Mouse (Mus musculus) heart, embryonic 16.5 days (tissue): ENCODE results near the gene Mef2a. TPM values are rescaled to one million over a fixed set of nuclear protein-coding genes. Genes with fewer than 3 reads are reported as not detected.

Experiments used
- ATAC-seq: fragments of 200-750 bp; cut with Nextera tagmentation; replicated peaks from 2 replicates; pipeline ENCODE4 v1.8.0; 2017; ENCODE audit warnings: moderate number of reproducible peaks; ENCODE audit not compliant: insufficient read depth, low FRiP score; ENCODE audit errors: extremely low read depth
- H3K27ac ChIP-seq: fragments of 300-500 bp; sonication (generic); 2 replicates; pipeline ENCODE4 v1.5.1; 2014; ENCODE audit warnings: mild to moderate bottlenecking, low read length, control low read depth, moderate library complexity
- H3K27me3 ChIP-seq: fragments of 300-500 bp; sonication (generic); 2 replicates; pipeline ENCODE4 v1.6.1; 2014; ENCODE audit warnings: low read length, mixed read lengths; ENCODE audit not compliant: control insufficient read depth, insufficient read depth
- H3K36me3 ChIP-seq: fragments of 300-500 bp; sonication (generic); 2 replicates; pipeline ENCODE4 v1.6.1; 2014; ENCODE audit not compliant: control insufficient read depth, insufficient read depth
- H3K4me1 ChIP-seq: fragments of 300-500 bp; sonication (generic); 2 replicates; pipeline ENCODE4 v1.6.1; 2014; ENCODE audit warnings: low read length, mixed read lengths; ENCODE audit not compliant: control insufficient read depth, insufficient read depth
- H3K4me2 ChIP-seq: fragments of 300-500 bp; sonication (generic); 2 replicates; pipeline ENCODE4 v1.6.1; 2014; ENCODE audit warnings: low read depth, mild to moderate bottlenecking, control low read depth, low read length
- H3K4me3 ChIP-seq: fragments of 300-500 bp; sonication (generic); 2 replicates; pipeline ENCODE4 v1.5.1; 2014; ENCODE audit warnings: mild to moderate bottlenecking, control low read depth, low read length
- H3K9ac ChIP-seq: fragments of 300-500 bp; sonication (generic); 2 replicates; pipeline ENCODE4 v1.6.1; 2014; ENCODE audit warnings: low read length, control low read depth
- H3K9me3 ChIP-seq: fragments of 300-500 bp; sonication (generic); replicated peaks from 2 replicates; pipeline ENCODE4 v1.6.1; 2016; ENCODE audit warnings: low read length; ENCODE audit not compliant: control insufficient read depth
- WGBS: fragments of 180-500 bp; shearing (Covaris S2); extraction: QIAGEN DNeasy Blood & Tissue Kit; methylation state at CpG from one replicate; pipeline ENCODE4 v1.1.7; 2014; 5-methylcytosine and 5-hydroxymethylcytosine counted together
- polyA plus RNA-seq: library from polyadenylated mRNA; unstranded; fragments of >200 nt; fragmentation: Nextera tagmentation; extraction: Ambion mirVana; gene quantifications from 2 replicates; pipeline ENCODE4 v1.2.1, GENCODE M21; 2015

Mef2a gene
- polyA plus RNA-seq, 1 experiment from 2014 or later: 119 TPM

DNA sequence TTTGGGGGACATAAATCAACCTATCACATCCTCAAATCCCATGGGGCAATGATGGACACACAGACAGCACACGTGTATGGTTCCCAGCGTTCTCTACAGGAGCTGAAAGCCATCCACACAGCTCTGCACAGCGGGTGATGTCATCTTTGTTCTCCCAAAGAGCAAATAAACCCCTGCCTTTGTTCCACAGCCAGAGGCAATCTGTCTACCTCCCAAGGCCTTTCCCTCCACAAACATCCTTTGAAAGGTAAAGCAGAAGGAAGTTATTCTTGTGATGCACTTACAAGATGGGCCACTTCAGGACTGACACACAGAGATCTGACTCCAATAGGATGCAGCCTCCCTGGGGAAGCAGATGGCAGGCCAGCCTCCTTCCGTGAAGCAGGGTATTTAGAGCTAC is 160.7 kb downstream of the Mef2a start:
- no peaks in the 10 kb centered on the region for H3K9me3 ChIP-seq
- no peak for ATAC-seq
- peaks cover 3% of the 10 kb centered on the region; the same call in 1 of the 2 replicates for H3K4me1 ChIP-seq
- H3K36me3 ChIP-seq: no peaks in the 10 kb centered on the region
- no peak overlapping the region for H3K27ac ChIP-seq
- H3K4me2 ChIP-seq: no peak overlapping the region
- no peaks in the 10 kb centered on the region for H3K27me3 ChIP-seq
- H3K4me3 ChIP-seq: no peak overlapping the region
- WGBS: 72% methylated on average over 4 of the region's 4 CpGs
- H3K9ac ChIP-seq: no peak overlapping the region

DNA sequence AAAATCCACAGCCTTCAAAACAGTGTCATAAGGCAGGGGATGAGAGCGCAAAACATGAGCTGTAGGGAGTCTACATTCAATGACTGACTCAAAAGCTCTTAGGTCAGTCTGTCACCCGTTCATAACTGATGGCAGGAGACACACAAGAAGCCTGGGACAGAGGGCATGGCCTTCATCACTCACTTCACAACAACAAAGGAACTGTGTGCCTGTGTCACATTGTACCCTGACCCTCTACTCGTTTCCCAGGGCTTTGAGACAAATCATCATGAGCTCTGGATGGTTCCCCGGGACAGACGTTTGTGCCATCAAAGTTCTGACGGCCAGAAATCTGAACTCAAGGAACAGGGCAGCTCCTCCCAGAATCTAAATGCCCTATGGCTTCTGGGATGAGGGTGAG is 161.3 kb downstream of the Mef2a start:
- no peak overlapping the region for H3K4me2 ChIP-seq
- no peak overlapping the region for H3K27ac ChIP-seq
- H3K9ac ChIP-seq: no peak overlapping the region
- no peaks in the 10 kb centered on the region for H3K9me3 ChIP-seq
- H3K27me3 ChIP-seq: no peaks in the 10 kb centered on the region
- no peaks in the 10 kb centered on the region for H3K36me3 ChIP-seq
- H3K4me1 ChIP-seq: no peaks in the 10 kb centered on the region; the same call in 1 of the 2 replicates
- no peak for ATAC-seq
- H3K4me3 ChIP-seq: no peak overlapping the region
- WGBS: 61% methylated on average over 6 of the region's 6 CpGs

DNA sequence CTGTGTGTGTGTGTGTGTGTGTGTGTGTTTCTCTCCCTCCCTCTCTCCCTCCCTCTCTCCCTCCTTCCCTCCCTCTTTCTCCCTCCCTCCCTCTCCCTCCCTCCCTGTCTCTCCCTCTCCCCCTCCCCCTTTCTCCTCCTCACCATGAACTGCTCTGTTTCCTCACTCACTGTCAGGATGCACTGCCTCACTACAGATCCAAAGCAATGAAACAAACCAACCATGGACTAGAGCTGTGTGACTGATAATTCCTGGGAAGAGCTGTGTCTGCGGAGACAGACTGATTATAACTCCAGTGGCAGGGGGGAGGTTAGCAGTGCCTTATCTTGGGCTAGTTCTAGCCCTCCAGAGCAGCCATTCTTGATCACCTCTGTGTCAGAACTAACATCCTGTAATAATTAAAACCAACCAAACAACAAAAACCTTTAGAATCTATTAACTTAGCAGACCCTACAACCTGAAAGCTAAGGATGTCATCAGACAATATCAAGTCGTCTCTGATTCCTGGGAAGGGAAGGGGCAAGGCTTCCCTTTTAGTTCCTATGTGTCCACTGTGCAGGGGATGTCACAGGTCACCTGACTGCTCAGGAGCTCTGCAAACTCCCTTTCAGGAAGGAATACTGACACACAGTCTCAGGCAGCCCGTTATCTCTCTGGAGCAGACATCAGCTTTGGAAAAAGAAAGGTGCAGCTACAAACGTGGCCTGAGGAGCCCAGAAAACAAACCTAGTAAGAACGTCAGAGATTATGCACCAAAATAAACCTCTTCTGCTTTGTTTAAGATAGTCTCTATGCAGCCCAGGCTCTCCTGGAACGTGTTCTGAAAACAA is 162.4 kb downstream of the Mef2a start:
- H3K27me3 ChIP-seq: no peaks in the 10 kb centered on the region
- no peak overlapping the region for H3K4me2 ChIP-seq
- H3K4me3 ChIP-seq: no peak overlapping the region
- ATAC-seq: no peak
- no peaks in the 10 kb centered on the region; the same call in 1 of the 2 replicates for H3K4me1 ChIP-seq
- 35% methylated on average over 6 of the region's 6 CpGs for WGBS
- H3K27ac ChIP-seq: no peak overlapping the region
- H3K9me3 ChIP-seq: no peaks in the 10 kb centered on the region
- H3K9ac ChIP-seq: no peak overlapping the region
- H3K36me3 ChIP-seq: no peaks in the 10 kb centered on the region

DNA sequence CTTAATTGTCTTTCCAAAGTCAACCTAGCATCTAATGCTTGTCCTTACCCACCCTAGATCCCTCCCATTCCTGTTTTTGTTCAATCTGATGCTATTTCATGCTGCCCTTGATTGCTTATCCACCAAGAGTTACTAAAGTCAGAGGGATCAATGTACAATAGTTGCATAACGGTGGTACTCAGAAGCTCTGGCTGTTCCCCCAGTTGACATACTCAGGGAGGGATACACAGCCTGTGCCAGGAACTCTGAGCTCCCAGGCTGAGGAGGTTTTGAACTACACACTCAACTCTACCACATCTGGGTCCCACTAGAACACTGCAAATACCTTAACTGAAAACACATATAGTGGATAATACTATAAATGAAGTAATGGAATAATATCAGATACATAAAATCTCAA is 164.3 kb downstream of the Mef2a start:
- Histone ChIP-seq H3K27me3 (no peaks in the 10 kb centered on the region), H3K4me1 (no peaks in the 10 kb centered on the region; the same call in 1 of the 2 replicates), H3K27ac (no peak overlapping the region), H3K36me3 (no peaks in the 10 kb centered on the region), H3K9ac (no peak overlapping the region), H3K9me3 (no peaks in the 10 kb centered on the region), H3K4me3 (no peak overlapping the region), H3K4me2 (no peak overlapping the region)
- no peak for ATAC-seq
- WGBS: 90% methylated on average over 1 of the region's 1 CpGs

DNA sequence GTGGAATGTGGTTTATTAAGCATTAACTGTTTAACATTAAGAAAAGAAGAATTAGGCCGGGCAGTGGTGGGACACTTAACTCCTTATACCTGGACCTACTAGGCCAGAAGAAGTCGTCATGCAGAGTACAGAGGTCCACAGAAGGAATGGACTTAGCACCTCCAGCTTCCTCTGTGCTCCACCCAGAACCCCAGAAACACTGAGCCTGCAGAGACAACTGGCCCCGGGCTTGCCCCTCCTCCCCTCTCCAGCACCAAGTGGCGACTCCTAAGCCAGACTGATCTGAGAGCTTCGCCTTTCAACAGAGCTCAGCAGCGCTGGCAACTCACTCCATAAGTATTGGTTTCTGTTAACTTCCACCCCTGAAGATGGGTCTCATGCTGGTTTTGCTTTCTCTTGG is 165.0 kb downstream of the Mef2a start:
- Histone ChIP-seq H3K36me3 (no peaks in the 10 kb centered on the region), H3K4me2 (no peak overlapping the region)
- 45% methylated on average over 6 of the region's 6 CpGs for WGBS

DNA sequence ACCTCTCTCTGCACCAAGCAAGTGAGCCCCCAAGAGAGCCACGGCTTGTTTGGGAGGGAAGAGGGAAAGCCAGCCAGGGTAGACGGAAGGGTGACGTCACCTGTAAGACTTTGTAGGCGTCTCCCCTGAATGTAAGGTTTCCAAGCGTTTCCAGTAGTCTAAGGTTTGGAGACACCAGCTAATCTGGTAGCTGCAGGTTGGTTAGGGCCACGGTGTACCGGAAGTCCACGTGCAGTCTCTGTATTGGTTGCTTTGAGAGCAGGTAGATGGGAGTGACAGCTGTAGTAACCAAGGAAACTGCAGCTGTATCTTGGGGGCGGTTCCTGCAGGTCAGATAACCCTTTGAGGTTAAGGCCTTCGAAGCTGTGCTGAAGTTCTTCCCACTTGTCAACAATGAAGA is 166.2 kb downstream of the Mef2a start:
- no peak for ATAC-seq
- Histone ChIP-seq H3K4me3 (no peak overlapping the region), H3K4me2 (no peak overlapping the region), H3K9ac (no peak overlapping the region), H3K27me3 (no peaks in the 10 kb centered on the region), H3K36me3 (no peaks in the 10 kb centered on the region), H3K27ac (no peak overlapping the region), H3K4me1 (no peaks in the 10 kb centered on the region; the same call in 1 of the 2 replicates), H3K9me3 (no peaks in the 10 kb centered on the region)
- 56% methylated on average over 10 of the region's 10 CpGs for WGBS

More for the DNA sequence above, 165.0 kb downstream of the Mef2a start:
- Histone ChIP-seq H3K27me3 (no peaks in the 10 kb centered on the region), H3K9ac (no peak overlapping the region), H3K9me3 (no peaks in the 10 kb centered on the region), H3K27ac (no peak overlapping the region), H3K4me1 (no peaks in the 10 kb centered on the region; the same call in 1 of the 2 replicates), H3K4me3 (no peak overlapping the region)
- ATAC-seq: no peak

DNA sequence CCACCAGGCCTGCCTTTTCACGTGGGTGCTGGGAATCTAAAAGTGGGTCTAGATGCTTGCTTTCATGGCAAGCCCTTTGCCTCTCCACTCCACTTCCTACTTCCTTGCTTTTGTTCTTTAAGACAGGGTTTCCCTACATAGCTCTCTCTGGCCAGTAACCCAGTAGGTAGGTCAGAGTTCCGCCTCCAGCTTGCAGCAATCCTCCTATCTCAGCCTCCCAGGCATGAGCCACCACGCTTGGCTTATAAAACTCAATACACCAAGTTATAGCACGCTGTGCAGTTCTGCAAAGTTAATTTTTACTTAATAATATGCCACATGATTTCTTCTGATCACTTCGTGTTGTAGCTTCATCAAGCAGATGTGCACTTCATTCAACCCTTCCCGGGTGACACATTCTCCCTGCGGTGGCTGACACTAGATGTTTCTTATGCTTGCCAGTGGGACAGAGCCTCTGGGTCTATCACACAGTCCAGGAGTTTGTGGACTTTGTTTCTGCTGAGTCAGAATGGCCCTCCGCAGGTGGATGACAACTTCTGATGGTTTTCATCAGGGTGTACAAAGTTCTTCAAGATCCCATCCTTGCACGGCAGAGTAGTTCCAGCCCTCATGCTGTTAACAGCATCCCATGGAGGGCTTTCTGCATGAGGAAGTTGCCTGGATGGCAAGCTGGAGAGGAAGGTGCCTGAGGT is 166.8 kb downstream of the Mef2a start:
- no peak overlapping the region for H3K4me3 ChIP-seq
- H3K4me2 ChIP-seq: no peak overlapping the region
- H3K27ac ChIP-seq: no peak overlapping the region
- H3K9me3 ChIP-seq: no peaks in the 10 kb centered on the region
- H3K27me3 ChIP-seq: no peaks in the 10 kb centered on the region
- ATAC-seq: no peak
- 89% methylated on average over 9 of the region's 9 CpGs for WGBS
- no peak overlapping the region for H3K9ac ChIP-seq
- H3K4me1 ChIP-seq: no peaks in the 10 kb centered on the region; the same call in 1 of the 2 replicates
- H3K36me3 ChIP-seq: no peaks in the 10 kb centered on the region

DNA sequence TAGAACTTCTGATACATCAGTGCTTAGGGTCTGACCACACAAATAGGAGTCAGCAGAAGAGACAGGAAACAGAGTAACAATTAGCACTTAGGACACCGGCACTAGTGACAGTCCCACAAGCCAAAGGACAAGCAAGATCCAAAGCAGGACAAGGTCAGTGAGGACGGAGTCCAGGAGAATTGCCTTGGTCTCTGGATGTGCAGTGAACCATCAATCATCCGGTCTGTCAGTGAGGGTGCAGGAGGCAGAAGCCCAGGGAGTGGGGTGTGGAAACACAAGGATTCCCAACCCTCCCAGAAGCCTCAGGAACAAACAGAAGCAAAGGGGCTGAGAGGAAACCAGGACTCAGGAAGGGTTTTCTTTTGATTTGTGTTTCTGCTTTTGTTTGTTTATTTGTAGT is 169.0 kb downstream of the Mef2a start:
- H3K9me3 ChIP-seq: no peaks in the 10 kb centered on the region
- no peak overlapping the region for H3K27ac ChIP-seq
- ATAC-seq: no peak
- no peak overlapping the region for H3K4me3 ChIP-seq
- no peaks in the 10 kb centered on the region; the same call in 1 of the 2 replicates for H3K4me1 ChIP-seq
- H3K9ac ChIP-seq: no peak overlapping the region
- H3K36me3 ChIP-seq: no peaks in the 10 kb centered on the region
- H3K27me3 ChIP-seq: no peaks in the 10 kb centered on the region
- WGBS: 58% methylated on average over 3 of the region's 3 CpGs
- no peak overlapping the region for H3K4me2 ChIP-seq

DNA sequence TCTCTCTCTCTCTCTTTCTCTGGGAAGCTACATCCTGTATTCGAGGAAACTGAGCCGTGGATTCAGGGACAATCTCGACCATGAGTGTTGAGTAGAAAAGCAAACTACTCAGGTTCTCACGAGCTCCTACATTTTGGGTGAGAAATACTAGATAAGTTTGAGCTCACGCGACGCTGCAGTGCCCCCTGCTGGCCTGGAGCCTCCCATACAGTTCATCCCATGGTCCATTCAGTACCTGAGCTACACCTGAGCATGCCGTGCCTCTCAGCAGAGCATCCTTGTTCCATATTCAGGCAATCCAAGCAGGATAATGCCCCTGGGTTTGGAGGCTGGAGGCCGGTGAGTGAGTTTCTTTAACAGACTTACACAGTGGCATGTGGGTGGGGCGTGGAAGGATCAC is 173.2 kb downstream of the Mef2a start:
- H3K4me2 ChIP-seq: no peak overlapping the region
- WGBS: 13% methylated on average over 10 of the region's 10 CpGs

More for the DNA sequence above, 173.2 kb downstream of the Mef2a start:
- Histone ChIP-seq H3K4me1 (no peaks in the 10 kb centered on the region), H3K9ac (no peak overlapping the region), H3K36me3 (no peaks in the 10 kb centered on the region), H3K4me3 (no peak overlapping the region), H3K27me3 (no peaks in the 10 kb centered on the region), H3K9me3 (0 out of 2 replicates have a peak, but pooled peaks cover 4% of the 10 kb centered on the region), H3K27ac (no peak overlapping the region)
- ATAC-seq: 0 out of 2 replicates have a peak, but pooled peaks have one; percentile 49
